Mouse (Mus musculus) C3H10T1/2 (cell line): ENCODE results near the gene Asb11. TPM values are rescaled to one million over a fixed set of nuclear protein-coding genes. Genes with fewer than 3 reads are reported as not detected.

ENCODE experiments used
- polyA plus RNA-seq, 2 experiments: library from polyadenylated mRNA; unstranded; fragments of >200 nt; fragmentation: generic; extraction: Trizol; gene quantifications; one replicate each; pipeline ENCODE4 v1.2.1; 2012; ENCODE audit warnings: missing spikeins in 2 of 2

The Asb11 gene
- polyA plus RNA-seq = under 1 TPM in 1 of 2 experiments, not detected in 1; 0.04 TPM

DNA sequence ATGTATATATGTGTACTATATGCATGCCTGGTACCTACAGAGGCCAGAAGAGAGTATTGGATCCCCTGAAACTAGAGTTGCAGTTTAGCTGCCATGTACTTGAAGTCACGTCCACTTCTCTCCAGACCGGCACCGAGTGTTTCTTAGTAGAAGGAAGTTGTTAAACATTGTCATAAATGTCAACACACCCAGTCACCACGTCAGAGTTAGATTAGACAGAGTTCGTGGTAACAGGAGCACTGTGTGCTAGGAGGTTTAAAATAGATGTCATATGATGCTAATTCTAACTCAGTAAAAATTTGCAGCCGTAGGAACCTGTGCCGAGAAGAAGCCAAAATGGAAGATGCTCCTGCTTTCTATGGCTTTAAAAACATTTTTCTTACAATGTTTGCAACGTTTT, at the start of gene Asb11:
TSS of gene Asb11 (plus strand) at position 286 of the 400 bp plus-strand sequence.

DNA sequence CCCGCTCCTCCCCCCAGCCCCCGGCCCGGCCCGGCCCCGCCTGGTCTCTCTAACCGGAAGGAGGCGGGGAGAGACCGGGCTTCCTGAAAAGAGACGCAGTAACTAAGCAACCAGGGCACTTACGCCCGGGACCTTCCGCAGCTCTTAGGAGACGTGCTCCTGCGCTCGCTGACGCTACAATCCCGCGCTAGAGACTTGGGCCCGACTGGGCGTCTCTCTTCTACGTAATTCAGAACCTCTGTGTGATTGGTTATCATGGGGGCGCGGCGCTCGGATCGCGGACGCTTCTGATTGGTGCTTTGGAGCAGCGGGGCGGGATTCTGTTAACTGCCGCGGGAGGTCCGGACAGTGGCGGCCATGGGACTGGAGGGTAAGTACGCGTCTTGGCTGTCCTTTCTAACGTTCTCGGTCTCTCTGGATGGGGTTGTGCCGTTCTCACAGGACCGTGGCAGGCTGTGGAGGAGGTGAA, 17.3 kb upstream of the Asb11 start, which contains the start of gene Piga:
TSS of gene Piga (plus strand) at position 317 of the 469 bp plus-strand sequence.

DNA sequence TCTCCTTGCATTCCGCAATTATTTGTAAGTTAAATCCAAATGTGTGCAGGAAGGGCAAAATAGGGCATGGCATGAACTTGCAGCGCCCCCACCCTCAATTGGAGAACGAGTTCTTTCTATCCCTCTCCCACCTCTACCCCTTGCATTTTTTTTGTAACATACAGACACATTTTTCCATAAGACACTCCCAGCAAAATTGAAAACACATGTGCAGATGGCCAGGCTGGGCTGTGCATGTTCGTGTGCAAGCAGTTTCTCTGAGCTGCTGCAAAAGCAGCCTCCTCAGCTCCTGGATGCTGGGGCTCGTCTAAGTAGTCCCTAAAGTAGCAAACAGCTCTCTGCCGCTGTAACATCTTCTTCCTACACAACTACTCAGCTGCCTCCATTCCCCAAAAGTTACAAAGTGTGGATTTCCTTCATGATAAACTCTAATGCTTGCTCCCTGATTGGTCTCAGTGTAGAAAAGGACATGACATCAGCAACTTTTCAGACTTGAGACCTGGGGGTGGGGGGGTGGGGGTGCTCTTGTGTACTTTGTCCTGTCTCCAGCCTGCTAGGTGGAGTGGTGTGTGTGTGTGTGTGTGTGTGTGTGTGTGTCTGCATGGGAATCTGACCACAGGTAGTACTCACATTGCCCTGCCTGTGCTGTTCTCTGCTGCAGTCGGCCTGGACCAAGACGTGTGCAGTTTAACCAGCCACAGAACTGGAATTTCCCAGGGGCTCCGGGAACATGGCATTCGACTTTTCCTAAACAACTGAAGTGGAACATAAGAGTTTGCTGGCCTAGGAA, 69.1 kb downstream of the Asb11 start, which contains the start of gene Asb9:
TSS of gene Asb9 (plus strand) at position 619 of the 790 bp plus-strand sequence.

Other genes with a start within 250 kb of the Asb11 start
- under 1 TPM in 1 of 2 experiments, not detected in 1; 0.06 TPM for gene Bmx, start 178.8 kb upstream of the Asb11 start, polyA plus RNA-seq
- gene Pir, start 167.6 kb upstream of the Asb11 start, polyA plus RNA-seq = 10 to 100 TPM; 15.9 to 29.5 TPM
- 10 to 100 TPM in 1 of 2 experiments, 1 to 10 TPM in 1; 9.7 to 41.7 TPM for gene Vegfd, start 63.6 kb upstream of the Asb11 start, polyA plus RNA-seq
- gene Piga, start 17.2 kb upstream of the Asb11 start, polyA plus RNA-seq = 1 to 10 TPM in 1 of 2 experiments, under 1 TPM in 1; 0.33 to 2.1 TPM
- gene Asb9, start 69.3 kb downstream of the Asb11 start, polyA plus RNA-seq = under 1 TPM; 0.08 to 0.11 TPM